Mouse (Mus musculus) lung, postnatal 4 days (tissue): ENCODE data around the gene Col4a2.

Experiments
- DNase-seq, 2 experiments: peaks; one replicate each; pipeline ENCODE4 v3.0.0; 2021

The Col4a2 gene

GRCm38 (mm10) chr8:11419645-11420044 is 107.0 kb downstream of the Col4a2 start:
- peak; percentile 56 to 75 for DNase-seq

- peak; percentile 52 to 64 for DNase-seq
Measured at GRCm38 (mm10) chr8:11421105-11421504, 108.5 kb downstream of the Col4a2 start.

- no peak for DNase-seq
Measured at GRCm38 (mm10) chr8:11421968-11422367, 109.4 kb downstream of the Col4a2 start.

DNA sequence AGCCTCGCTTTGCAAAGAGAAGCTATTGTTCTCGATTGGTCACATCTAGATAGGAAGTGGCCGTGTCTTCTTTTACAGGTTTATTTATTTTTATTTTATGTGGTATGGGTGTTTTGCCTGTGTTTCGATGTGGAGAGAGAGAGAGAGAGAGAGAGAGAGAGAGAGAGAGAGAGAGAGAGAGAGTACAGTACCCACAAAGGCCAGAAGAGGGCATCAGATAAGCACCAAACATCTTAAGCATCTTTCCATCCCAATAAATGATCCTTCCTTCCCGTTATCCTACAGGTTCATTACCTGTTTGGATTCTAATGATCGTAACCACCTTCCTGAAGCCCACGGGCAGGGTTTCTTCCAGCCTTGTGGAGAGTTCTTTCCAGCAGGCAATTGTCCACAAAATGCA is 110.5 kb downstream of the Col4a2 start:
- DNase-seq: no peak

GRCm38 (mm10) chr8:11430688-11431087 is 118.1 kb downstream of the Col4a2 start:
- DNase-seq: peak in 1 of 2 experiments; percentile 44

DNA sequence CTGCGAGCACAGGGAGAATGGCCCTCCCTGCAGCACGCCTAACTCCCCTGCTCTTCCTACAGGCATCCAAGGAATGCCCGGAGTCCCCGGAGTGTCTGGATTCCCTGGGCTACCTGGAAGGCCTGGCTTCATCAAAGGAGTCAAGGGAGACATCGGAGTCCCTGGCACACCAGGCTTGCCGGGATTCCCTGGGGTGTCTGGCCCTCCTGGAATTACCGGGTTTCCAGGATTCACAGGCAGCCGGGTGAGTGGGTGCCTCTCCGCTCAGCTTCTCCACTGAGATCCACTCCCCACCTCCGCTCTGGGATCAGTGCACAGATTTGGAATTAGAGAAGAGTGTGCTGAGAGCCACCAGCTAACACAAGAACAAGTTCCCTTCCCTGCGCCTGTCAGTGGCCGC is 125.3 kb downstream of the Col4a2 start:
- no peak for DNase-seq

DNA sequence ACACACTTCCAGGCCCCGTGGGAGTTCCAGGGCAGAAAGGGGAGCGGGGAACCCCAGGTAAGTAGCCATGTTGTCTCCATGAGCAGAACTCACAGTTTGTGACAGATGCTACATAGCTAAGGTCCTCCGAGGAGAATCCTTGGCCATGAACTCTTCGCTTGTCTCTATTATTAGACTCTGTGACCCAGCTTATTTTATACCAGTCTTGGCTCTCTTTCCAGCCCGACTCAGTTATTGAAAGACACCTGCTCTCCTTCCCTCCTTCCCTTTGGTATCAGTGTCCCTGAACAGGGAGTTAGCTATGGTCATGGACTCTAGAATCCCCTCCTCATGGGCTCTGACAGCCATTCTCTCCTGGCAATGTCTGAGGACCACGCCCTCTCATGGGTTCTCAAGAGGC is 128.7 kb downstream of the Col4a2 start:
- no peak for DNase-seq

DNA sequence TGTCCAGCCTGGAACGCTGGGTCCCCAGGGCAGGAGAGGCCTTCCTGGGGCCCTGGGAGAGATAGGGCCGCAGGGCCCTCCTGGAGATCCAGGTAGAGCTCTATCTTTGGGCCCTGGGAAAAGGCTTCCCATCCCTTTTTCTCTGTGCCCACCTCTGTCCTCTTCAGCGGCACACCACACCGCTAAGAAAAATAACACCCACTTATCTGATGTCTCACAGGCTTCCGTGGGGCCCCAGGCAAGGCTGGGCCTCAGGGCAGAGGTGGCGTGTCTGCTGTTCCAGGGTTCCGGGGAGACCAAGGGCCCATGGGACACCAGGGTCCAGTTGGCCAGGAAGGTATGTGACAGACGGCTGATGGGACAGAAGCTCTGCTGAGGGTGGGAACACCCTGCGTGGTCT is 131.0 kb downstream of the Col4a2 start:
- DNase-seq: no peak

DNA sequence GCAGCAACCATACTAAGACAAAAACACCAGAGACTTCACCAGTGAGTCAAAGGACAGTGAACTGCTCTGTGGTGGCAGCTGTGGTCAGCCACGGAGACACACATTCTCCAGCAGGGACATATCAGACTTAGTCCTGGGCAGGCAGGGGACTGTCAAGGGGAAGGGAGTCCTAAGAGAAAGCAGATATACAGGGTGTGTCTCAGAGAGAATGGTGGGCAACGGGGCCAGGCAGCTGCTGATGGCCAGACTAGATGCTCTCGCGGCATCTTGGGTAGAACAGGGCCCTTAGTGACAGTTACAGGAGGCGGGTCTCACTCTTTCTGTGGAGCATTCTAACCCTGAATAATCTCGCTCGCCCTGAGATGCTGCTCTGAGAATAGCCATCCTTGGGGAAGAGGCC is 131.6 kb downstream of the Col4a2 start:
- no peak for DNase-seq

DNA sequence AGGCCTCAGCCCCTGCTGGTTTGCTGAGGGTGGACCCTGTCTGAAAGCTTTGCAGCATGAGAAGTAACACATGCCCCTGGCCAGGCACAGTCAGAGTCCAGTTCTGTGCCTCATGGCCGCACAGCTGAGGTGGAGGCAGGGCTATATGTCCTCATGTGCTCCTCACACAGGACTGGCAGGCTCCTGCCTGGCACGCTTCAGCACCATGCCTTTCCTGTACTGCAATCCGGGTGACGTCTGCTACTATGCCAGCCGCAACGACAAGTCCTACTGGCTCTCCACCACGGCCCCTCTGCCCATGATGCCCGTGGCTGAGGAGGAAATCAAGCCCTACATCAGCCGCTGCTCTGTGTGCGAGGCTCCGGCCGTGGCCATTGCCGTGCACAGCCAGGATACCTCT is 133.2 kb downstream of the Col4a2 start:
- no peak for DNase-seq

DNA sequence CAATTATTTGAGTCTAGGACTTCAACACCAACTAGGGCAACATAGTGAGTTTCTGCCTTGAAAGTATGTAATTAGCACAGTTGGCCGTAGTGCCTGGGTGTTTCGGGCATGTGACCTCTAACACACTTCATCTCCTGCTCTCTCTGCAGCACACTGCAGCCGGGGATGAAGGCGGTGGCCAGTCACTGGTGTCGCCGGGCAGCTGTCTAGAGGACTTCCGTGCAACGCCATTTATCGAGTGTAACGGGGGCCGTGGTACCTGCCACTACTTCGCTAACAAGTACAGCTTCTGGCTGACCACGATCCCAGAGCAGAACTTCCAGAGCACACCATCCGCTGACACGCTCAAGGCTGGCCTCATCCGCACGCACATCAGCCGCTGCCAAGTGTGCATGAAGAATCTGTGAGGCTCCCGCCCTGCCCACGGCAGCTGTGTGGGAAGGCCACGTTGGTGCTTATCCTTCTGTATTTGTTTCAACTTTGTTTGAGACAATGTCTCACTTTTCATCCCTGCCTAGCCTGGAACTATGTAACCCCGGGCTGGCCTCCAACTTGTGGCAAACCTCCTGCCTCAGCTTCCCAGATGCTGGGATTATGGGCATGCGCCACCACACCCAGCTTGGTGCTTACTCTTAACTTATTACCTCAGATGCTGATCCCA is 135.4 kb downstream of the Col4a2 start:
- DNase-seq: no peak

- DNase-seq: peak; percentile 44 to 59
Measured at GRCm38 (mm10) chr8:11450184-11451113, 137.8 kb downstream of the Col4a2 start.

GRCm38 (mm10) chr8:11452152-11452551 is 139.5 kb downstream of the Col4a2 start:
- no peak for DNase-seq

- DNase-seq: no peak
Measured at GRCm38 (mm10) chr8:11452559-11452958, 140.0 kb downstream of the Col4a2 start.

DNA sequence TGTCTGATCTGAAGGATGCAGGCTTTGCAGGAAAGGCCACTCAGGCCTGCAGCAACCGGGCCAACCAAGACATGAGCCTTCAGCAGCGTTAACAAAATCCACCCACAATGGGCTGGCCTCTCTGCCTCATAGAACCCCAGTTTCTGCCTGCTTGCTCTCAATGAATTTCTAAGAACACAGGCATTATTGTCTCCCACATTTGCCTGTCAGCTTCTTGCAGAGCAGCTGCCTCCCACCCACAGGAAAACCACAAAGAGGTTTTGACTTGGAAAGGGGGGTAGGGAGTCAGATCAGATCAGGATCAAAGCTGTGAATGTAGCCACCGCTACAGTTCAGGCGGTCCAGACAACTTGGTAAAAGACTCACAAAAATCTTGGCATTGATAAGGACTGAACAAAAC is 140.4 kb downstream of the Col4a2 start:
- no peak for DNase-seq

DNA sequence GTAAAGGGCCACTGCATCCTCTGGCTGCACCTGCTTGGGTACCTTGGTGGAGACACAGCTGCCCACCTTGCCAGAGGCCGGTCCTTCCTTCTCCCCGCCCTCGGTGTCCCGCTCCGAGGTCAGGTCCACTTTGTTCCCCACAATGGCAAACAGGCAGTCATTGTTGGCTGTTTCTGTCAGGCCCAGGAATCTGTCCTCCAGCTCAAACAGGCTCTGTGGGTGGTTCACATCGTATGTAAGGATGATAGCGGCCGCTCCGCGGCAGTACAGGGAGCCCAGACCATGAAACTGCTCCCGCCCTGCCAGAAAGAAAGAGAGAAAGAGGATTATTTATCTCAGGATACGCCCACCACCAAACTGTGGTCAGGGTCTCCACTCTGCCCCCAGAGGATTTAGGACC is 141.6 kb downstream of the Col4a2 start:
- no peak for DNase-seq

GRCm38 (mm10) chr8:11457278-11457677 is 144.7 kb downstream of the Col4a2 start:
- no peak for DNase-seq

DNA sequence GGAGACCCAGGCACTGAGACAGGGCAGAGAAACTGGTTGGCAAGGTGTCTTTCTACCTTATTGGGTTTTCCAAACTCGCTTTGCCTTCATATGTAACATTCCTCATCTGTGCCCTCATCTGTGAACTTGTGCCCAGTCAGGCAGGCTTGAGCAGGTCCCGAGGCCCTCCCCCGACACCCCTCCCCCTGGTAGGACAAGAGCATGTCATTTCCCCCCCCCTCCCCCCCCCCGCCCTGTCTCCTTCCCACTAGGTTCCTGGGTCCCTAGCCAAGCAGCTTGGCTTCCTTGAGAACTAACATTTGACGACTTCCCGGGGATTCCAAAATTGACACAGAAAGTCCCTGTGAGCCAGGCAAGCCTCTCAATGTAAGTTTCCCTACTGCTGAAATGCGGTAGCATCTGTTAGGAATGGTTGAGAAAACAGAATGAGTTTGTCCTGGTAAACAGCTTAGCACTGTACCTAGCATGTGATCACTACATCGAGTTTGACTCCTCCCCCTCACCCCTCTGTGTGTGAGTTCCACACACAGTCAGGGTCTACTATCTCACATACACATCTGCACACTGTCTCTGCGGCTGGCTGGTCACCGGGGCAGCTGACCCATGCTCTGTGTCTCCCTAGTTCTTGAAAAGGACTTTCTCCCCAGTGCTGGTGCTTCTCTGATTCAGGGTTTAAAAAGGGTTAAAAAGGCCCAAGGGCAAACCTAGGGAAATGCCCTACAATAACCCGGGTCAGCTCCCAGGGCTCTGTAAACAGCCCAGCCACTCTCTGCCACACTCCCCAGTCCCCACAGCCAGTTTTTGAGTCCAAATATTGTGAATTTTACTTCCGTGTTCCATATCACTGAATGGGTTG is 145.6 kb downstream of the Col4a2 start:
- peak in 1 of 2 experiments; percentile 55 for DNase-seq

- DNase-seq: no peak
Measured at GRCm38 (mm10) chr8:11459016-11459415, 146.4 kb downstream of the Col4a2 start.

- peak; percentile 62 to 65 for DNase-seq
Measured at GRCm38 (mm10) chr8:11460934-11461333, 148.3 kb downstream of the Col4a2 start.

DNA sequence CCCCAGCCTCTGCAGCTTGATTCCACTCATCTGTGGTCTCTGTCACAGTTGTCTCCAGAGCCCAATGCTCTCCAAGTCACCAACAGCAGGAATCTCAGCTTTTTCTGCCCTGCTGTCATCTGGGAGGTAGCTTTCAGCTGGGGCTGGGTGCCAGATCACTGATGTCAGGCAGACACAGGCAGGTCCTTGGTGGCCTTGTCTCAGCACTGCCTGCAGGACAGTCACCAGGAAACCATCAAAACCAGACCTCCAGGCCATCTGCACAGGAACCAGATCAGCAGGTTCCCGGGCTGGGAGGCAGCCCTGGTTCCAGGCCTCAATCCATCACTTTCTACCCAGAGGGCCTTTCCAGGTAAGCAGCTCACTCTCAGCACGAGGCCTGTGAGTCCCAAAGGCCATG is 149.2 kb downstream of the Col4a2 start:
- no peak for DNase-seq

DNA sequence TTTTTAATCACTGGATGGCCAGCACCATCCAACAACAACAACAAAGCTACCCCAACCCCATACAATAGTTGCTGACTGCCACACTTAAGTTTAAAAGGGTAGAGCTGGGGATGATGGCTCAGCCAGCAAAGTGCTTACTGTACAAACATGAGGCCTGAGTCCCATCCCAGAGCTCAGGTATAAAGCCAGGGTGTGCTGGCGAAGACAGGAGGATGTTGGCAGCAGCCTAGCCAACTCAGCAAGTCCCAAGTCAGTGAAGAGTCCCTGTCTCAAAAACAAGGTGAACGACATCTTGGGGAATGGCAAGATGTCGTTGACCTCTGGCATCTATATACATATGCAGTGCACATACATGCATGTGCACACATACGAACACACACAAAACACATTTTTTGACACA is 150.0 kb downstream of the Col4a2 start:
- DNase-seq: no peak

GRCm38 (mm10) chr8:11463541-11463888 is 150.9 kb downstream of the Col4a2 start:
- DNase-seq: no peak
